Mouse (Mus musculus) thymus, postnatal 36 days (tissue): ENCODE measurements around the gene Zfp335.

ENCODE experiments used
- DNase-seq, 2 experiments: peaks; one replicate each; pipeline ENCODE4 v3.0.0; 2022; ENCODE audit warnings: mixed read lengths in 2 of 2

Gene Zfp335

DNA sequence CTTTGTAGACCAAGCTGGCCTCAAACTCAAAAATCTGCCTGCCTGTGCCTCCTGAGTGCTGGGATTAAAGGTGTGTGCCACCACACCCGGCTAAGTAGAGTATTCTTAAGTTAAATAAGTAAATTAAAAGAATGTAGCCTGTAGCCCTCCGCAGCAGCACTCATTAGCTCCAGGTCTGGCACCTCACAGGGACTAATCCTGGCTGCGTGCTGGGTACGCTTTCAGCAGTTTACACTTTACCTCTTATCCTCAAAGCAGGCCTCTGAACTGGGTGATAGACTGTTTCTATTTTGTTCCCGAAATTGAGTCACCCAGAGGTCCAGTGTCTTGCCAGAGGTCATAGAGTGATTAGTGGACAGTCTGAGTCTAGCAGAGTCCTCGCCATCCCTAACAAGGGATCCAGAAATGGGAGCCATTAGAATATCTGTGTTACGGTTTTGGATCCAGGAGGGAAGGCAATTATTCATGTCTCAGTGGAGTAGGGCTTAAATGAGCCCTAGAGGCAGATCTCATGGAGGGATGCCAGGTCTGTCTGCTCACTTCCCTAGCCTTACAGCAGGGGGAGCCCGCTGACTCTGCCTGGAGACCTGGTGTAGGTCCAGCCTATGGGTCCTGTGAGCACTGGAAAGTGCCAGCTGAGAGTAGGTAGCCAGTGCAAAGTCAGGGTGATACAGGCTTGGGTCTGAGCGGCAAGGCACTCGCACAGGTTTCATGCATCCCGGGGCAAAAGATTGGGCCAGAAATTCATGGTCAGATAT is 12.7 kb upstream of the Zfp335 start:
- DNase-seq, result peak; percentile 82 to 87

DNA sequence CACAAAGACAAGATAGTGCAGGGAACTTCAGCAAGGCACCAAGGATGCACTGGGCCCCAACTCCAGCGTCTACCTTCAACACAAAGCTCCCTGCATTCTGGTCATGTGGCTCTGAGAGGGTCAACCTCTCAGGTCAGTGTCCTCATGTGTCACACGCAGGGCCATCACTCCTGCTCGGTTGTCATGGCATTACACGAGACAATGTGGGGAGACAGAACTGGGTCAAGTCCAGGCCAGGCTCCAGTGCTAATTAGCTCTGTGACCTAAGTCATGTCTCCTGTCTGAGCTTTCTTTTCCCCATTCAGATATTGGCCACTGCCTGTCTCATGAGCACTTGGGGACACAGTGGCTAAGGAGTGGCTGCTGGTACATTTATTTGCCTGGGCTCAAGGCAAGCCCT is 11.7 kb upstream of the Zfp335 start:
- DNase-seq, result no peak

DNA sequence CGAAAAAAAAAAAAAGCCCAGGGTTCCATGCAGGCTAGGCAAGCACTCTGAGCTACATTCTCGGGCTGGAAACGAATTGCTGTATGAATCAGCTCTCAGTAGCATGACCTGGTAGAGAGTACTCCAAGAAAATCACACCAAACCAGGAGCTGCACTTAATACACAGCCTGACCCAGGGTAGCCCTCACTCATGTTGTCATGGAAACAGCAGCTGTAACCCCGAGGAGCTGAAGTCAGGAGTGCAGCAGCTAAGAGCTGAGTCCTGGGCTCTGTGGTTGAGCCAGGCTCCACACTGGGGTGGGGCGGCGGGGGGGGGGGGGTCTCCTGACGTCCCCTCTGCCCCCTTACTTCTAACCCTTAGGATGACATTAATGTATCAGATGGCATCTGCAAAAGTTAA is 10.4 kb upstream of the Zfp335 start:
- no peak for DNase-seq

DNA sequence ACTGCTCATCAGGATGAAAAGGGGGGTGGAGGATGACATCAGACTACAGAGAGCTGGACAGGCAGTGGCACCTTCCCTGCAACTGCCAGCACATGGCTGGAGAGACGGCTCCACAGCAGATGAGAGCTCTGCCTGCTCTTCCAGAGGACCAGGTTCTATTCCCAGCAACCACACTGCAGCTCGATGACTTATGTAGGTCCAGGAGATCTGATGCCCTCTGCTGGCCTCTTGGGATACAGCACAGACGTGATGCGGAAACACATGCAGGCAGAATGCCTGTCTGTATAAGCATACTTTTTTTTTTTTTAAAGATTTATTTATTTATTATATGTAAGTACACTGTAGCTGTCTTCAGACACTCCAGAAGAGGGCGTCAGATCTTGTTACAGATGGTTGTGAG is 6.8 kb upstream of the Zfp335 start:
- peak; percentile 60 to 66 for DNase-seq

DNA sequence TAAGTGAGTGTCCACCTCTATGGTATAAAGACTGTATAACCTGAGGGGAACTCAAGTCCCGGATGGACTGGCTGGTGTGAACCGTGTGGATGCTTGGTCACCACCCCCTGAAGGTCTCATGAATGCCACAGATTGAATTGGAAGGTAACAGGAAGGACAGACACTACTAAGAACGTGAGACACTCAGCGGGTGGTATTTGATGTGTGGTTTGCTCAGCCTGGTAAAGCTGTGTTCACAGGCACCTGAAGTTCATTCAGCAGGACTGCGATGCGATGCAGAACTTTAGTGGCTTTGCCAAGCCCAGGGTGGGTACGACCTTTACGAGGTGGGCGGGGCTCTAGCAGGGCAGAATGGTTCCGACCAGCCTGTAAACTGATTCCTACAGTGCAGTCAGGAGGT is 5.8 kb upstream of the Zfp335 start:
- DNase-seq, result no peak

DNA sequence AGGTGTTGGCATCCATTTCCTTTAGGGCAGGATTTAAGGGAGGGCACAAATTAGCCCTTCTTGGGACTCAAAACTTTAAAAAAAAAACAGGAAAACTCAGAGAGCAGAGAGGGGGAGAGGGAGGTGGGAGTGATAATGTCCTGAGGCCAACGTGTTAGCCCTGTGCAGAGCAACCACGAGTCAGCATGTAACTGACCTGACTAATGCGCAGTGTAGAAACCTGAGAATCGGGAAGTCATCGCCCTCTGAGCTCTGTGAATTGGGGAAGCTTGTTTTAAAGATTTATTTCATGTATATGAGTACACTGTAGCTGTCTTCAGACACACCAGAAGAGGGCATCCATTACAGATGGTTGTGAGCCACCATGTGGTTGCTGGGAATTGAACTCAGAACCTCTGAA is 5.3 kb upstream of the Zfp335 start:
- DNase-seq, result no peak

DNA sequence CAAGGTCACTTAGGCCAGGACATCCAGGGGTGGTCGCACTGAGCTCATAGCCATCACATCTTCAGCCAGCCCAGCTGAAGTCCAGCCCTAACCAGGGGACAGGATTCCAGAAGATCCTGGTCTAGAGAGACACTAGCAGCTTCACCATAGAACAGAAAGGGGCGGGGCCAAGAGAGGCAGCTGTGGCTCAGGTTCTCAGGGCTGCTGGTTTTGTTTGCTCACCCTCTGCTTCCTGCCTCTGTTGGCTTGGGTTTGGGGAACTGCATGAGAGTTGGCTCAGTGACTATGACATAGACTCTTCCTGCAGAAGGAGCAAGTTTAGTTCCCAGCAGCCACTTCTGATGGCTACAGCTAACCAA is 1.9 kb upstream of the Zfp335 start:
- peak; percentile 84 to 89 for DNase-seq

DNA sequence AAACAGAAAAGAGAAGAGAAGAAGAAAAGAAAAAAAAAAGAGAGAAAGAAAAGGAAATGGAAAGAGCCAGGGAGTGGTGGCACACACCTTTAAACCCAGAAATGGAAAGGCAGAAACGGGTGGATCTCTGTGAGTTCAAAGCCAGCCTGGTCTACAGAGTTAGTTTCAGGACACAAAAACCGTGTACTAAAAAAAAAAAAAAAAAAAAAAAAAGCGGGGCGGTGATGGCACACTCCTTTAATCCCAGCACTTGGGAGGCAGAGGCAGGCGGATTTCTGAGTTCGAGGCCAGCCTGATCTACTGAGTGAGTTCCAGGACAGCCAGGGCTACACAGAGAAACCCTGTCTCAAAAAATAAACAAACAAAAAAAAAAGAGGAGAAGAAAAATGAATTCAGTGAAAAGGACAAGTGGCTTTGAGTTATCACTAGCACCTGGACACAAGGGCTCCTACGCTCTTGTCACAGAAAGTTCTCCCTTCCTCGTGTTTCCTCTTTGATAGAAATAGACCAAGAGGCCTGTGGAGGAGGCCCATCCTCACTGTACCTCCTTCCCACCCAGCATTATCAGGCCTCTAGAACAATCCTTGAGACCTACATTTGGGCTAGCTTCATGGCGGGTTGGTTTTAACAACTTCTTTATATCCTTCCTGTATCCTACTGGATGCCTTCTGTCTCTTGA is 1.3 kb upstream of the Zfp335 start:
- no peak for DNase-seq

DNA sequence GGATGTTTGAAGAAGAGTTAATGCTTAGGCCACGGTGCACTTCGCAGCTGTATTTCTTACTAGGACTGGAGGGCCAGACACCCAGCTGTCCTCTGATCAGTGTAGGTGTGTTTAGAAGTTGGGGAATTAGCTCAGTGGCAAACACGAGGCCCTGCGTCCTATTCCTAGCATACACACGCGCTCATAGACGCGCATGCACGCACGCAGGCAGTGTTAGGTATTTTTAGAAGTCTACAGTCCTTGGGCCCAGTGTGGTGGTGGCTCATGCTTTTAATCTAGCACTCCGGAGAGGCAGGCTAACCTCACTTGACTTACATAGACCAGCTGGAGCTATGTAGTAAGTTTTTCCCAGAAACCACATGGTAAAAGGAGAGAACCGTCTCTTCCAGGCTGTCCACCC is 594 bp upstream of the Zfp335 start:
- DNase-seq, result no peak

DNA sequence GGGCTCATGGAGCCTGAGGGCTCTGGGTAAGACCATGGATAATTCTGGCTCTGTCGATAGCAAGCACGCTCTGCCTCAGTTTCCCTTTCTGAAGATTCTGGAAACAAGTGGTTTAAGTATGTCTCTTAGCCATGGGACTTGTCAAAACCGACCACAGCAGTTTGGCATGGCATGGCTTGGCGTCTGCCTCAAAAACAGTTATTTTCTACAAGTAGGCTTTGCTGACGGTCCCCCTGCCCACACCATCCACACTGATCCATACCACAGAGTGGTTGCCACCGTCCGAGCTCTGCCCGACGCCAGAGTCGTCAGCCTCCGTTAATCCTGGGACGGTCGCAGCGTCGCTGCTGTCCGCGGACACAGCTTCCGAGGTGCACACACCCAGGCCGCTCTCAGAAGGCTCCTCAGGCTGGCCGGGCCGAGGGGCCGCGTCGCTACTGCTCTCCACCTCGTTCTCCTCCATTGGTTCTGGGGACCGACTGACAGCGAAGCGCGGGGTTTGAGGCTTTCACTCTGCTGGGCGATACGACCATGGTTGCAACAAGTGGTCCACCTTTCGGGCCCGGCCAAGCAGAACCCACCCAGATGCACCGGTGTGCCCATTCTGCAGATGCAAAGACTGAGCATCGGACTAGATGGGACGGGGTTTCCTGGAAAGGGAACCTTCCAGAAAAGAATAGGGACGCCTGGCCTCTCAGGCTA is 1.0 kb downstream of the Zfp335 start:
- no peak for DNase-seq

DNA sequence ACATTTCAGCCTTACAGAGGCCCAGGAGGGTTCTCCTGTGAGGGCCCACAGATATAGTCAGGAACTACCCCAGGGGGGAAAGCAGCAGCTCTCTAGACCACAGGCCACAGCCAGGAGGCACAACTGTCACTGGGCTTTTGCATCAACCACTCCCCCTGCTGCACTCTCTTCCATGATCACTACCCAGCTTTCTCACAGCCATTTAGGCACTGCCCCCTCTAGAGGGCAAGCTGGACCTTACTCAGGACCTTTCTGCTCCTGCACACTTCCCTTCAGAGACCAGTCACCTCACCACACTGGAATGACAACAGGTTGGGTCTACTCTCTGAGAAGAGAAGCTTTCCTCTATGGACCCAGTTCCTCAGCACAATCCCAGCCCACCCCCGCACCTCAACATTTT is 2.0 kb downstream of the Zfp335 start:
- no peak for DNase-seq

DNA sequence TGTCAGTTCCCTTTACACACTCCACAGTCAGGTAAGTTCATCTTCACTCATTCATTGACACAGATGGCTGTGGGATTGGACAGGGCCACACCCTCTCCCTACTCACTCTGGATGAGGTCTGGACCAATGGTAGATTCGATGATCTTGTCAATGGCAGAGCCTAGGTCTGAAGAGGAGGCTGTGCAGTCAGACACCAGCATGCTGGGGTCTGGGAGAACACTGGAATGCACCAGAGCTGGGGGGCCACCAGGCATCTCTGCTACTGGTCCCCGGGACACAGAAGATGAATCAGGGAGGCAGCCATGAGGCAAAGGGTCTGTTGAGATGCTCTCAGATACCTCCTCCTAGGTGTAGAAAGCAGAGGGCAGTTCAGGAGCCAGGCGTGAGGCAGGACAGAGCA is 2.5 kb downstream of the Zfp335 start:
- DNase-seq, result no peak

DNA sequence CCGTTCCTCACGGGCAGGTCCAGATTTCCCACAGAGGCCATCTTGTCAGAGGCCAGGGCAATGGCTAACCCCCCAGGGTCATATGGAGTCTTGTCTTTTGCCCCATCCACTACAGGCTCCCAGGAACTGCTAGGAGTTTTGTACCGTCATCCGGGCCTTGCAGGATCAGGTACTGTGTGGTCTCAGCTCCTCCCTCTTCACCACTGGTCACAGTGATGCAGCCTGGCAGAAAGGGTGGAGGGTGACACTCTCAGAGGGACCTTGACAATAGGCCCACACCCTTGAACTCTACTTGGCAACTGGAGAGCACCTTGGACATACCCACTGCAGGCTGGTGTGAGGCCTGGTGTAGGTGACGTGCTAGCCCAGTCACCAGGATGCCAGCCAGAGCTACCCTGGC is 3.5 kb downstream of the Zfp335 start:
- no peak for DNase-seq

DNA sequence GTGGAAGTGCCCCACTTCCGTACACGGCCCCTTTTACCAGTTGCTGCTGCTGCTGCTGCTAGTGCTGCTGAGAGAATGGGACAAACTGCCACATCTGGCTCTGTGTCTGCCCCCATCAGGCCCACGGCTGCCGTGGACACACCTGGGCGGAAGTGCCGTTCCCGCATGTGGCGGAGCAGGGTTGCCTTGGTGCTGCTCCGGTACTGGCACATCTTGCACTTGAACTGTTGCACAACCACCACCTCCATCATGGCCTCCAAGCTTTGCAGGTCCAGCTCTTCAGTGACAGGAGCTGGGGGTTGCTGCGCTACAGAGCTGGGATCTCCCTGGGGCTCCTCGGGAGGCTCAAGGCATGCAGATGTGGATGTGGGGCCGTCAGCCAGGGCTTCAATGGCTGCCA is 4.0 kb downstream of the Zfp335 start:
- no peak for DNase-seq

DNA sequence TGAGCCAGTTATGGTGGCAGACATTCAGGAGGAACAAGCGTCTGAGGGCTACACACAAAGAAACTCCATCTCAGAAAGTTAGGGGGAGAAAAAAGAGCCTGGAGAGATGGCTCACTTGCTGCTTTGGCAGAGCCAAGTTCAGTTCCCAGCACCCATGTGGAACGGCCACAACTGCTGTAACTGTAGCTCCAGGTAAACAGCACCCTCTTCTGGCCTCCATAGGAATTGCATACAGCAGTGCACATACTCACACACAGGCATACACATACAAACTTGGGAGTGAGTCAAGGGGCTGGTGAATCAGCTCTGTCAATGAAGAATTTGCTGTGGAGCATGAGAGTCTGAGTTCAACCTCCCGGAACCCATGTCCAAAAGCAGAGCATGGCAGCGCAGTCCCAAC is 5.5 kb downstream of the Zfp335 start:
- DNase-seq, result no peak

DNA sequence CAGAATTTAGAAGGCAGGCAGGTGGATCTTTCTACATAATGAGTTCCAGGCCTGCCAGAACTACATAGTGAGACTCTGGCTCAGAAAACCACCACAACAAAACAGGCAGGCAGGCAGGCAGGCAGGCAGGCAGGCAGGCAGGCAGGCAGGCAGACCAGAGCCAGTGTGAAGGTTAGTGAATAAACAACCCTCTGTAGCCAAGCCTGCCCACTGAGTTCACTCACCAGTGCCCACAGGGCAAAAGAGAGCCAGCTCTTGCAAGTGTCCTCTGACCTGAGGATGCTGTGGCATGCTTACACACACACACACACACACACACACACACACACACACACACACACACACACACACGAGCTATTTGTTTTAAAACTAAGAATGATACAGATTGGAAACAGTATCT is 8.1 kb downstream of the Zfp335 start:
- no peak for DNase-seq

DNA sequence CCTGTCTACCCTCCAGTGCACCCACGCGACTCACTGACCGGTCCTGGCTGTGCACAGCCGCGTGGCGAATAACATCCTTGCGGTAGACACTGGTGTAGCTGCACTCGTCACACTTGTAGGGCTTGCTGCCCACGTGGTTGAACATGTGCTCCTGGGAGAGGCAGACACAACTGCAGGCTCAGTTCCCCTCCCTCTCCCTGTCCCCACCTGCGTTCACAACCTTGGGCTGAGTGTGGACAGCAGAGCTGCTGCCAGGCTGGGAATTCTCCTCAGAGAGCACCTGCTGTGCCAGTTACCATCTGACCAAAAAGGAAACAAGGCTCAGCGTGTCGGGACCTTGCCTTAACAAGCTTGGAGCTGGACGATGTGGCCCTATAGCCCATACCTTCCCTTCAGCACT is 10.2 kb downstream of the Zfp335 start:
- DNase-seq, result no peak

DNA sequence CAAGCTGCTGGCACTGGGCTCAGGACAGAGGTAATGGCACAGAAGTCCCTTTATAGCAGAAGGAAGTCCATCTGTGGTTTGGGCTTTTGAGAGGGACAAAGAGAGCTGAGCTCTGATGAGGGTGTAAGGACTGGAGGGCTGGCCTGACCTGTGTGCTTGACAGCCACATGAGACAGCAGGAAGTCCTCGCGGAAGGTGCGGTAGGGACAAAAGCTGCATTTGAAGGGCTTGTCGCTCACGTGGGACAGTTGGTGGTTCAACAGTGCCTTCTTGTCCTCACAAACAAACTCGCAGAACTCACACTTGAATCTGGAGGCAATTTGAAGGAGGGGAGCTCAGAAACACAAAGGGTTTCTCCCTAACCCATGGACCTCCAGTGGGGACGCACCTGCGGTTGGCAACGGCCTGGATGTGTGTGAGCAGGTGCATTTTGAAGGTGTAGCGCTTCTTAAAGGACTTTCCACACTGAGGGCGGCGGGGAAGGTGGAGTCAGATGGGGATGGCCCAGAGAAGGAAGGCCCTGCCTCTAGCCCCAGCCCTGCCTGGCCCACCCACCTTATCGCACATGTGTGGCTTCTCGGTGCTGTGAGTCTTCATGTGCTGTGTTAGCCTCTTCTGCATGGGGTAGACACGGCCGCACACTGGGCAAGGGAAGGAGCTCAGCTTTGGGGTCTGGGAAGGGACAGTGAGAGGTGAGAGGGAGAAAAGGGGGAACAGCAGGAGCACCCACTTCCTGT is 11.7 kb downstream of the Zfp335 start:
- peak; percentile 32 to 50 for DNase-seq

DNA sequence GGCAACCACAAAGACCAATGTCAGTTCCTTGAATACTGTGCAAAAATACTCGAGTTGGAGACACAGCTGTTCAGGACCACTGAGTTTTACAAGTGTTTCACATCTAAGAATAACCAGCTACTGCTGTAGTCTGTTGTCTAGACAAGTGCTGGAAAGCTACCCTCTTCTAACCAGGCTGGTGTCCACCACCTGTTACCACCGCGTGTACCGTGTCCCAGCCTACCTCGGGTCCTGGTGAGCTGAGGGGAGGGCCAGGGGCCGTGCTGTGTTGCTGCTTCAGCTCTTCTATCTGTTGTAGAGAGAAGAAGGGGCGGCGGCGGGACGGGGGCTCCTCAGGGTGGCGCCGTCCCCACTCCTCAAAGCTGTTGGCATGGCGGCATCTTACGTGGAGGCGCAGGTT is 12.5 kb downstream of the Zfp335 start:
- no peak for DNase-seq

DNA sequence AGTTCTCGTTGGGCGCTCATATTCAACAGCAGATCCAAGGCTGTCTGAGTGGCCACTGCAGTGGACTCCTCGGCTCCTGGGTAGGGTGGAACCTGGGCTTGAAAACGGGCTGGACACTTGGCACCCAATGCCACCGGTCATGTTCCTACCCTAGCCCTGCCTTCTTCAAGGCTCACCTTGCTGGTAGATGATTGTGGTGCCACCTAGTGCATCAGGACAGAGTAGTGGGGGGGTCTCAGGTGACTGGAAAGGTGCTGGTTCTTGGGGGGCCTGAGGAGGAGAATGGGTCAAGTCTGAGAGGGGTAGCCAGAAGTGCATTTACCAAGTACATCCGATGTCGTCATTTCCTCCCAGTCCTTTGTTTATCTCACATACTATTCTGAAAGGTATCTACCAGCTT is 13.5 kb downstream of the Zfp335 start:
- DNase-seq, result peak in 1 of 2 experiments; percentile 39

DNA sequence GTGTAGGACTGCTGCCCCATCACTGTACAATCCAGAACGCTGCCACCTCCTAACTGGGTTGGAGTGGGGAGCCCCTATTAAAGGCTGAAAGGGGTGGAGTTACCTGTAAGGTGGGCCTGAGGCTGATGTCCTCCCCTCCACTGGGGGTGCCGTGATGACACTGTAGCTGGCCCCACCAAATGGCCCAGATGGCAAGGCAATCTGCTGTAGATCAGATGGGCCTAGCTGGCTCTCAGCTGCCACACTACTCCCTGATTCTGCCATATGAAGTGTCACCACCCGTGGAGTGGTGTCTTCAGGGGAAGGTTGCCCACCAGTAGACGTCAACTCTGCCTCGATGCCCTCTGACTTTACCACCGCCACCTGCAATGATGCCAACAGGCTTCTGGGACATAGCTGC is 15.7 kb downstream of the Zfp335 start:
- peak in 1 of 2 experiments; percentile 22 for DNase-seq

DNA sequence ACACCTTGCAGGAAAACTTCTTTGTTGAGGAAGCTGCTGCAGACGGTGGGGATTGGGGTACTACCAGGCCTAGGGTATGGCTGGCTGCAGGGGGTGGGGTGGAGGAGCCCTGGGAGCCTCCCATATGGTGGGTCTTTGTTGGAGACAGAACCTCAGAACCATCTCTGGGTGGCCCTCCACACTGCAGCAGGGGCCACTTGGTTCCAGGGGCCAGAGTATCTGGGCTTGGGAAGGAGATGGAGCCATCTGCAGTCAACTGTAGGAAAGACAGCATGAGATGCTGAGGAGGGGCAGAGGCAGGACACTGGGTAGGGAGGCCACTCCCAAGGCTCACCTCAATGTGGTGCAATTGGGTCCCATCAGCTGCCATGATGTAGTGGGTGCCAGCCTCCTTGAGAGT is 16.9 kb downstream of the Zfp335 start:
- DNase-seq, result peak in 1 of 2 experiments; percentile 13

DNA sequence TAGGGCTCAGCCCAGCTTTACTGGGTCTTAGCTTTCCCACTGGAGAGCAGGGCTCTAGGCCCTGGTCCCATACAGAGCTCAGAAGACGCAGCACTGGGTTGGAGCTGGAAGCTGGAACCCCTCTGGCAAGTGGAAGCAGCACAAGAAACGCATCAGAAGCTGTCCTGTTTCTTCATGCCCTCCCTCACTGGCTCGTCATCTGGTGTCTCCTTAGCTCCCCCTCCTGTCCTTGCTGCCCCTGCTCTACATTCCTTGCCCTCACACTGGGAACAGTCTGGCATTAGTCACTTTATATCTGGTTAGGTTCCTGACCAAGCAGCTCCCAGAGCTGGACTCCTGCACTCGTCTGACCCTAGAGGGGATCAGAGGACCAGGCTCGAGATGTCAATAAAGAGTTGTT is 17.5 kb downstream of the Zfp335 start:
- DNase-seq, result no peak
